Mouse (Mus musculus) heart, postnatal 0 days (tissue): ENCODE data around the gene Bcl7b. TPM values are rescaled to one million over a fixed set of nuclear protein-coding genes. Genes with fewer than 3 reads are reported as not detected.

Experiments
- ATAC-seq: fragments of 200-750 bp; cut with Nextera tagmentation; 2 replicates; pipeline ENCODE4 v1.8.0; 2017; ENCODE audit warnings: low read depth, moderate number of reproducible peaks, moderate library complexity; ENCODE audit not compliant: insufficient read depth
- DNase-seq: peaks from one replicate; pipeline ENCODE4 v3.0.0-alpha.2; 2016; ENCODE audit warnings: low spot score
- H3K27ac ChIP-seq: fragments of 300-500 bp; sonication (generic); 2 replicates; pipeline ENCODE4 v1.5.1; 2014; ENCODE audit warnings: low read depth, mild to moderate bottlenecking
- H3K27me3 ChIP-seq: fragments of 300-500 bp; sonication (generic); 2 replicates; pipeline ENCODE4 v1.6.1; 2014; ENCODE audit warnings: low read length, mixed read lengths; ENCODE audit not compliant: control insufficient read depth, insufficient read depth
- H3K36me3 ChIP-seq: fragments of 300-500 bp; sonication (generic); replicated peaks from 2 replicates; pipeline ENCODE4 v1.6.1; 2014; ENCODE audit warnings: low read length, mixed read lengths; ENCODE audit not compliant: control insufficient read depth, insufficient read depth
- H3K4me1 ChIP-seq: fragments of 300-500 bp; sonication (generic); 2 replicates; pipeline ENCODE4 v1.6.1; 2014; ENCODE audit warnings: antibody characterized with exemption; ENCODE audit not compliant: control insufficient read depth, insufficient read depth
- H3K4me2 ChIP-seq: fragments of 300-500 bp; sonication (generic); 2 replicates; pipeline ENCODE4 v1.6.1; 2014; ENCODE audit warnings: low read depth, mild to moderate bottlenecking, low read length, moderate library complexity
- H3K4me3 ChIP-seq: fragments of 300-500 bp; sonication (generic); 2 replicates; pipeline ENCODE4 v1.5.1; 2014; ENCODE audit warnings: low read depth, low read length
- H3K9ac ChIP-seq: fragments of 300-500 bp; sonication (generic); replicated peaks from 2 replicates; pipeline ENCODE4 v1.6.1; 2014; ENCODE audit warnings: low read depth, low read length, mixed read lengths
- H3K9me3 ChIP-seq: fragments of 300-500 bp; sonication (generic); replicated peaks from 2 replicates; pipeline ENCODE4 v1.6.1; 2016; ENCODE audit warnings: low read length; ENCODE audit not compliant: control insufficient read depth
- CTCF ChIP-seq: IDR thresholded peaks from 2 replicates; pipeline ENCODE4 v1.5.1; 2016; ENCODE audit warnings: antibody characterized with exemption, control low read depth, low read depth
- EP300 ChIP-seq: IDR thresholded peaks from 2 replicates; pipeline ENCODE4 v1.6.1; 2016; ENCODE audit warnings: antibody characterized with exemption, low read depth
- WGBS: fragments of 180-500 bp; shearing (Covaris S2); extraction: QIAGEN DNeasy Blood & Tissue Kit; methylation state at CpG from one replicate; pipeline ENCODE4 v1.1.7; 2014; 5-methylcytosine and 5-hydroxymethylcytosine counted together
- polyA plus RNA-seq: library from polyadenylated mRNA; unstranded; fragments of >200 nt; fragmentation: Nextera tagmentation; extraction: Ambion mirVana; gene quantifications from 2 replicates; pipeline ENCODE4 v1.2.1, GENCODE M21; 2015
- total RNA-seq: library from RNA; depleted of rRNA; stranded (reverse); fragments of >200 nt; gene quantifications from 2 replicates; pipeline ENCODE4 v1.2.3, GENCODE M21; 2014; ENCODE audit warnings: low replicate concordance

Bcl7b gene
- total and polyA plus RNA-seq, 2 experiments from 2014 or later, result 10.6 to 54.5 TPM

GRCm38 (mm10) chr5:135161221-135161620 is 6.9 kb upstream of the Bcl7b start:
- TF ChIP-seq CTCF (no peak), EP300 (no peak)
- H3K9ac ChIP-seq, result no peak overlapping the region
- H3K4me1 ChIP-seq, result no peaks in the 10 kb centered on the region
- no peak overlapping the region for H3K4me3 ChIP-seq
- 90% methylated on average over 4 of the region's 4 CpGs for WGBS
- ATAC-seq (no peak), DNase-seq (no peak)
- no peaks in the 10 kb centered on the region for H3K27me3 ChIP-seq
- no peaks in the 10 kb centered on the region for H3K9me3 ChIP-seq
- H3K4me2 ChIP-seq, result no peak overlapping the region
- peaks cover 65% of the 10 kb centered on the region for H3K36me3 ChIP-seq
- no peak overlapping the region for H3K27ac ChIP-seq

DNA sequence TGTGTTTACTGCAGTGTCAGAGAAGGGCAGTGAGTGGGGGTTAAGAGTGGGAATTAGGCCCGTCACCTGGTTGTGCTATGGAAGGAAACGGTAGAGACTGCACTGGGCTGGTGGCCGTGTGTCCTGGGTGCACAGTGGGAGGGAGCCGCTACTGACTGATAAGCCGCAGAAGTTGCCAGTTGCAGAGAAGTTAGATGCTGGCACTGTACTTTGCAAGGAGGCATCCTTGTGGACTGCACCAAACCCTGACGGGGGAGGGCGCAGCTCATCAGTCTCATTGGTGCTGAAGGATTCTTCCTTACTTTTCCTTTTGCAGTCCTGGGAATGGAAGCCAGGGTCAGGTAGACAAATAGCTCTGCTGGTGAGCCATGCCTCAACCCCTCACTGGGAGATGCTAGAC is 6.4 kb upstream of the Bcl7b start:
- WGBS, result 73% methylated on average over 7 of the region's 7 CpGs
- Histone ChIP-seq H3K36me3 (peaks cover 61% of the 10 kb centered on the region), H3K27me3 (no peaks in the 10 kb centered on the region), H3K27ac (no peak overlapping the region), H3K4me2 (no peak overlapping the region), H3K4me3 (no peak overlapping the region), H3K9me3 (no peaks in the 10 kb centered on the region), H3K9ac (no peak overlapping the region), H3K4me1 (no peaks in the 10 kb centered on the region)
- TF ChIP-seq EP300 (no peak), CTCF (no peak)
- no peak for DNase-seq
- no peak for ATAC-seq

GRCm38 (mm10) chr5:135162361-135162760 is 5.7 kb upstream of the Bcl7b start:
- DNase-seq (no peak), ATAC-seq (no peak)
- Histone ChIP-seq H3K4me1 (no peaks in the 10 kb centered on the region), H3K9ac (no peak overlapping the region), H3K9me3 (no peaks in the 10 kb centered on the region), H3K4me3 (no peak overlapping the region), H3K27ac (no peak overlapping the region), H3K27me3 (no peaks in the 10 kb centered on the region), H3K36me3 (peaks cover 54% of the 10 kb centered on the region), H3K4me2 (no peak overlapping the region)
- no peak for TF ChIP-seq EP300
- no peak for TF ChIP-seq CTCF
- WGBS, result 93% methylated on average over 8 of the region's 8 CpGs

GRCm38 (mm10) chr5:135162821-135163220 is 5.3 kb upstream of the Bcl7b start:
- no peaks in the 10 kb centered on the region for H3K27me3 ChIP-seq
- DNase-seq (no peak), ATAC-seq (no peak)
- H3K4me1 ChIP-seq, result no peaks in the 10 kb centered on the region
- WGBS, result 89% methylated on average over 6 of the region's 6 CpGs
- H3K4me3 ChIP-seq, result no peak overlapping the region
- TF ChIP-seq EP300, result no peak
- TF ChIP-seq CTCF, result no peak
- H3K36me3 ChIP-seq, result peaks cover 50% of the 10 kb centered on the region
- no peak overlapping the region for H3K27ac ChIP-seq
- H3K4me2 ChIP-seq, result no peak overlapping the region
- H3K9ac ChIP-seq, result no peak overlapping the region
- H3K9me3 ChIP-seq, result no peaks in the 10 kb centered on the region

GRCm38 (mm10) chr5:135166909-135167308 is 1.2 kb upstream of the Bcl7b start:
- peaks cover 8% of the 10 kb centered on the region for H3K4me1 ChIP-seq
- no peaks in the 10 kb centered on the region for H3K9me3 ChIP-seq
- no peaks in the 10 kb centered on the region for H3K27me3 ChIP-seq
- peaks cover 20% of the 10 kb centered on the region for H3K36me3 ChIP-seq
- TF ChIP-seq CTCF (no peak), EP300 (no peak)
- DNase-seq, result no peak
- H3K4me3 ChIP-seq, result no peak overlapping the region
- H3K27ac ChIP-seq, result no peak overlapping the region
- H3K9ac ChIP-seq, result no peak overlapping the region
- WGBS, result 66% methylated on average over 4 of the region's 4 CpGs
- no peak overlapping the region for H3K4me2 ChIP-seq
- no peak for ATAC-seq

GRCm38 (mm10) chr5:135167469-135167868 is 614 bp upstream of the Bcl7b start:
- H3K4me2 ChIP-seq, result no peak overlapping the region
- ATAC-seq, result no peak
- TF ChIP-seq EP300, result no peak
- no peak for TF ChIP-seq CTCF
- no peak overlapping the region for H3K27ac ChIP-seq
- 90% methylated on average over 4 of the region's 4 CpGs for WGBS
- DNase-seq, result no peak
- no peak overlapping the region for H3K9ac ChIP-seq
- peaks cover 8% of the 10 kb centered on the region for H3K4me1 ChIP-seq
- peaks cover 20% of the 10 kb centered on the region for H3K36me3 ChIP-seq
- no peaks in the 10 kb centered on the region for H3K9me3 ChIP-seq
- no peaks in the 10 kb centered on the region for H3K27me3 ChIP-seq
- H3K4me3 ChIP-seq, result no peak overlapping the region
